Mouse (Mus musculus) ES-E14 (cell line): ENCODE results near the gene Olfr397.

Experiments
- CHD2 ChIP-seq: IDR thresholded peaks from 2 replicates; pipeline ENCODE4 v1.6.1; 2014; ENCODE audit warnings: mild to moderate bottlenecking, low read depth, low read length, inconsistent platforms
- ZC3H11A ChIP-seq: IDR thresholded peaks from 2 replicates; pipeline ENCODE4 v1.6.1; 2012; ENCODE audit warnings: low read depth, mild to moderate bottlenecking, inconsistent platforms, low read length, borderline replicate concordance

GRCm38 (mm10) chr11:73960517-73960916 lies at the start of gene Olfr397:
- TF ChIP-seq CHD2: no peak
- TF ChIP-seq ZC3H11A: no peak
